Mouse (Mus musculus) 3134 (cell line): Measurements from ENCODE around the gene Ccl25.
A peak's percentile ranks its signal among the peaks of the same experiment; 100 is the strongest.
"Not testable (repeated sequence)": the region's sequence is repeated elsewhere in the genome, so short reads cannot be mapped to it uniquely, and the experiment has no call there.

Experiments
- DNase-seq: peaks from one replicate; pipeline ENCODE4 v3.0.0-alpha.2; 2011; ENCODE audit warnings: low spot score; ENCODE audit not compliant: insufficient read length; ENCODE audit errors: extremely low read depth

Gene Ccl25

GRCm38 (mm10) chr8:4333966-4334365 is 9.0 kb downstream of the Ccl25 start:
- DNase-seq: no peak

GRCm38 (mm10) chr8:4335678-4336077 is 10.7 kb downstream of the Ccl25 start:
- no peak for DNase-seq

GRCm38 (mm10) chr8:4340207-4340606 is 15.2 kb downstream of the Ccl25 start:
- no peak for DNase-seq

GRCm38 (mm10) chr8:4347661-4348060 is 22.7 kb downstream of the Ccl25 start:
- DNase-seq: no peak

GRCm38 (mm10) chr8:4348275-4348674 is 23.3 kb downstream of the Ccl25 start:
- DNase-seq: no peak

GRCm38 (mm10) chr8:4349335-4349734 is 24.3 kb downstream of the Ccl25 start:
- DNase-seq: no peak

- no peak for DNase-seq
Measured at GRCm38 (mm10) chr8:4350618-4351017, 25.6 kb downstream of the Ccl25 start.

GRCm38 (mm10) chr8:4352562-4352961 is 27.6 kb downstream of the Ccl25 start:
- DNase-seq: not testable (repeated sequence)

- no peak for DNase-seq
Measured at GRCm38 (mm10) chr8:4353741-4354140, 28.7 kb downstream of the Ccl25 start.

GRCm38 (mm10) chr8:4354516-4354915 is 29.5 kb downstream of the Ccl25 start:
- no peak for DNase-seq

GRCm38 (mm10) chr8:4355455-4355854 is 30.4 kb downstream of the Ccl25 start:
- no peak for DNase-seq

GRCm38 (mm10) chr8:4359362-4359761 is 34.4 kb downstream of the Ccl25 start:
- no peak for DNase-seq

- no peak for DNase-seq
Measured at GRCm38 (mm10) chr8:4360922-4361321, 35.9 kb downstream of the Ccl25 start.

- DNase-seq: no peak
Measured at GRCm38 (mm10) chr8:4366189-4366588, 41.2 kb downstream of the Ccl25 start.

GRCm38 (mm10) chr8:4367808-4368207 is 42.8 kb downstream of the Ccl25 start:
- DNase-seq: peak; percentile 3

- no peak for DNase-seq
Measured at GRCm38 (mm10) chr8:4368470-4368869, 43.5 kb downstream of the Ccl25 start.

- DNase-seq: peak; percentile 40
Measured at GRCm38 (mm10) chr8:4370078-4370477, 45.1 kb downstream of the Ccl25 start.

- DNase-seq: no peak
Measured at GRCm38 (mm10) chr8:4372657-4373056, 47.6 kb downstream of the Ccl25 start.

- no peak for DNase-seq
Measured at GRCm38 (mm10) chr8:4401442-4401841, 76.4 kb downstream of the Ccl25 start.

GRCm38 (mm10) chr8:4403960-4404879 is 79.2 kb downstream of the Ccl25 start:
- DNase-seq: no peak

GRCm38 (mm10) chr8:4404880-4405261 is 79.9 kb downstream of the Ccl25 start:
- no peak for DNase-seq

GRCm38 (mm10) chr8:4408425-4408824 is 83.4 kb downstream of the Ccl25 start:
- not testable (repeated sequence) for DNase-seq
